Mouse (Mus musculus): ENCODE measurements at regions not wholly inside any gene's neighbourhood (a gene's known extent, or its start where the extent isn't known, plus 50 kb on each side); places are given as distances from the start of the nearest gene placed in this dataset.
A peak's percentile ranks its signal among the peaks of the same experiment; 100 is the strongest.

- DNase-seq: no peak
Observed at GRCm38 (mm10) chr13:98438206-98438605, 53.6 kb downstream of the Gm10320 start.

DNA sequence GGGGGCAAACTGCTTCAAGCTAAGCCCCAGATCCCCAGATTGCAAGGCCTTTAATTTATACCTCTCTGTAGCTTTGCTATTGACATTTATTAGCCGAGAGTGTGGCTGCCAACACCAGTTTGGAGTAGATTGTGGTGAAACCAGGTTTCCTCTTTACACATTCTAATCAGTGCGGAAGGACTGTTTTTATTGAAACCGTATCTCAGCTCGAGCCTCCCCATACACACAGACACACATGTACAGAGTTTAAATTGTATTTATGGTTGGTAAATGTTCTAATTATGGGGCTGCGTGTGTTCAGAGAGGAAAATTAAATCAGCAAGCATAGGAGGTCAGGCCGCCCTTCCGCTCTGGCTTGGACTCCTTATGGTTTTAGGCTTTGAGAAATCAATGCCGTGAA, 54.8 kb downstream of the Gm10320 start:
- no peak for DNase-seq

DNA sequence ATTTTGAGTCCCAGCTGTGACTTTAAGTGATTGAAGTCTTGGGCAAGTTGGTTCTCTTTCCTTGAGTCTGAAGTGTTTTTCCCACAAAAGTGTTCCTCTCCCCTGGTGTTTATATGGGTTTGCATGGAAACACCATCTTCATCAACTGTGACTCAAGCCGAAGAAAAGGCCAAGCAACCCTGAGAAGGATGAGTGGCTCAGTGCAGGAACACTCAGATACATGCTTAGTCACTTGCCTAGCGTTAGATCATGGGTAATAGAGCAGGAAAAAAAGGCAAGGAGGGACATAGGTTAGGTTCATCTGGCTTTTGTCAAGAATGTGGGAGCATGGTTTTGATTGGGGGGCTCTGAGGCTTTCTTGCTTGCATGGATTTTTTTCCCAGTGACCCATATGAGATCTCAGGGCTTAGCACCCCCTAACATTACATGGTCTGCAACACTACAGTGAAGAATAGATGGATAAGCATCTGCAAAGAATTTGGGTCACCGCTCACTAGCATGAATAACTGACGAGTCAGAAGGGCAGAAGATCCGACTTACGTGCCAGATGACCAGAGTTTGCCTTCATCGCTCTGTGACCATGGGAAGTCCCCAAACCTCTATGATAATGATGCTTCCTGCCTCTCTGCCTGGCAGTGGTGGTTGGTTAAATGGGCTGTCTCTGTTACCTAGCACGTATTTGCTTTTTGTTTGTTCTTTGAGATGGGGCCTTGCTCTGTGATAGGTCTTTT, 56.4 kb downstream of the Gm10320 start:
- no peak for DNase-seq

GRCm38 (mm10) chr13:98429851-98430250, 62.0 kb downstream of the Gm10320 start:
- DNase-seq: no peak

GRCm38 (mm10) chr13:98427660-98428059, 64.1 kb downstream of the Gm10320 start:
- DNase-seq: peak; percentile 26

DNA sequence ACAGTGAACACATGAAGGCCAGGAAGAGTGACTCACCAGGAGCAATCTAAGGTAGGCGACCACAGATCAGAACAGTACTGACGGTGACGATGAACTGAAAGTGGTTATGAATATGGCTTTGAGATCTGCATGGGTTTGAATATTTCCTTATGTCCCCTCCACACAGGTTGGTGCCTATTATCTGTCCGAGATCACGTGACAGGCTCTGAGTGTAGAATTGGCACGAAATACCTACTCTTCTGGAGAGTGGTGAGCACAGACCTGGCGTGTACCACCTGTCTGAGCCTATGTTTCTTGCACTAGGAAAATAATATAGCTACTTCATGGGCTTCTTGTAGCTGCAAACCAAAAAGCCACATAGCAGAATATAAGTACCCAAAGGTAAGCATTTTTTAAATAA, 66.8 kb downstream of the Gm10320 start:
- no peak for DNase-seq

DNA sequence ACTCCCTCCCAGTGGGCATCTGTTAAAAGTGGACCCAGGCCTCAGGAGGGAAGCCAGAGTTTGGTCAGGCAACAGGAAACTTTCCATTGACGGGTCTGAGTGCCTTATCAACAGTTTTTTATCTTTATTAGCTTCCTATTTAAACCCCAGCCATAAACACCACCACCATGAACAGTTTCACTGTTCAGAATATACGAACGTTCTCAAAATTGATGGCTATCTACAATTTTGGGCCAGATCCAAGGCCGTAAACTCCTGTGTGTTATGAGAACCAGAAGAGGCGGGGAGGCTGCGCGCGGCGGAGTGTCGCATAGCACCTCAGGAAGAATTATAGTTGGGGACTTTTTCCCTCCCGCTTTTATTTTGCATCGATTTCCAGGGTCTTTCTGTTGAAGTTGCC, 67.8 kb downstream of the Gm10320 start:
- peak; percentile 18 for DNase-seq

GRCm38 (mm10) chr13:98420419-98421043, 66.5 kb downstream of the Foxd1 start:
- no peak for DNase-seq

GRCm38 (mm10) chr13:98417736-98418135, 63.7 kb downstream of the Foxd1 start:
- DNase-seq: peak; percentile 19

- DNase-seq: no peak
Observed at GRCm38 (mm10) chr13:98416457-98416856, 62.4 kb downstream of the Foxd1 start.

DNA sequence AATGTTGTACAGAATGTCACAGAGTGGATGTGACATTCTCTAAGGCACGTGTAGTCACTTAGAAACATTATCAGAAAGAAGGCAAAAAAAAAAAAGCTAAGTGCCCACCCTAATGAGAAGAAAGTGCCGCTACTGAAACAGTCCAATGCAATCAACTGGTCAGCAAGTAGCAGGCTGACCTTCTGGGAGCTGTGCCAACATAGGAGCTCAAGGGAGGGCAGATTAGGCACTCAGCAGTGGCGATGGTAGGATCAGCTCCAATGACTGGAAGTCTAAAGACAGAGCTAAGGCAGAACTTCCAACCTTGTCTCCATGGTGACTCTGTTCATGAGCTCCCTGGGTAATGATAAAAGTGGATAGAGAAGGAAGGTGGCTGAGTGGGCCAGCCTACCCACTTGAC, 60.8 kb downstream of the Foxd1 start:
- peak; percentile 64 for DNase-seq

DNA sequence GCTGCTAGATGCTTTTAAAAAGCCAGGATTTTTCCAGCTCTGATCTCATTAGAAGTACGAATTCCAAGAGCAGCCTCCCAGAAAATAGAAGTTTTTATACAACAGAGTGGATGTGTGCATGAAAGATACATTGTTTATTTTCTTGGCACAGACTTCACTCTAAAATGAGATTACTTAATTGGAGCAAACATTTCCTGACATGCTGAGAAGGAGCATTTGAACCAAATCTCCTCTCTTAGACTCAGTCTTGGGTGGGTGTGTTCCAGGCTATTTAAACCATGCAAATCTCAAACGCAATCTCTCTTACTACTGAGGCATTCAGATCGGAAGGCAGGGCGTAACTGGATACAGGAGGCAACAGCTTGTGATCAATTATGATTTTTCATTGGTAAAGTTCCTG, 59.2 kb downstream of the Foxd1 start:
- no peak for DNase-seq
